Mouse (Mus musculus) liver, embryonic 14 days (tissue): ENCODE measurements around the gene Tmigd1. TPM values are rescaled to one million over a fixed set of nuclear protein-coding genes. Genes with fewer than 3 reads are reported as not detected.

Experiments
- polyA plus RNA-seq: library from polyadenylated mRNA; depleted of rRNA; stranded (reverse); fragments of >200 nt; gene quantifications from 2 replicates; pipeline ENCODE4 v1.2.3, GENCODE M21; 2012; rRNA removed

Gene Tmigd1
- polyA plus RNA-seq, result not detected in 2 replicates

DNA sequence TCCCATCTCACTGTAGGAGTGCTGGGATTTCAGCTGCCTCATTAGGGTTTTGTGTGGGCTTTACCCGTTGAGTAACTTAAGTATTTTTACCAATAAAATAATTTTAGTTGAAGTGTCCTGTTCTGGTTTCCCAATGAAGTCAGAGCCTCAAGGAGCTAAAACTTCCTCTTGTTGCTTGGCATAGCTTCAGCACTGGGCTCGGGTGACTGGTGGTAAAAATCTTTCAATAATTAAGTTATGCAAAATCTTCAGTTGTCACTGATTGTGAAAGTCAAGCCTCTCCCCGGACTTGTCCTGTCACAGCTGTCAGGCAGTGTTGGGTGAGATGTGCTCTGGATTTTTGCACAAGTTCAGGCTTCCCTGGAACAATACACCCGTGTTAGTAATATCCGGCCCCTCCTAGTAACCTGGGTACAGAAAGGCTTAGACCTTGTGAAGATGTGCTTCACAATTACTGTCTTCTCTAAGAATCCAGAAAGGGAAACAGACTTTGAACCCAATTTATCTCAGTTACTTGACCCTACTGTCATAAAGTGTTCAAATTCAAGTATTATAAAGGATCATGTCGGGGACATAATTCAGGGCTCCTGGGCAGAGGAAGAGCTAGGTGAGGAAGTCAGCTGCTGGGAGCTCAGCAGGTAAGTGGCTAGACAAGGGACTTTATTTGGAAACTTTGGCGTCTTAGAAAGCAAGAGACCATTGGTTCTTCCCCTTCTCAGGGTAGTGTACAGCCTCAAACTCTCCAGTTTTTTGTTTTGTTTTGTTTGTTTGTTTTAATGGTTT, at the start of gene Tmigd1:
Gene Tmigd1, plus strand, starts transcription at position 581 of the 783 bp plus-strand sequence.

DNA sequence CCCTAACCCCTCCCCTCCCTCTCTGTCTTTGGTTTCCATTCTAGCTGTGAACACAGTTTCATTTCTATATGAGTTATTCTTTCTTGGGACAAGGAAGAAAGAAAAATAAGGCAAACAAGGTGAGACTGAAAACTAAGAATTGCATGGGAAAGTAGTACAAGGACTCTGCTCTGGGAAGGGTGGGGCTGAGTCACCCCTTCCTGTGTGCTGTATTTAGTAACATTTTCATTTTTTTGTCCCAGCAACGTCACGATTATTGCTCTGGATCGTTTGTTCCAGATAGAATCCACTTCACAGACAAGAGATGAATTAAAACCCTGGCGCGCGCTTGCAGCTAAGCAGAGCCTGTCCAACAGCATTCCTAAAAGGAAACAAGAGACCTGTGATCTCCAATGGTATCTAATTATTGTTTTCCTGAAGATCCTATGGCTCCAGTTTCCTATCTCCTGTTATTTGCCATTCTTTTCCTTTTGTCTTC, 22.8 kb downstream of the Tmigd1 start, which contains the start of gene Blmh:
Gene Blmh, plus strand, starts transcription at position 51 of the 478 bp plus-strand sequence.

Other genes starting within 250 kb of the Tmigd1 start
- gene Bhlha9, start 229.7 kb upstream of the Tmigd1 start, polyA plus RNA-seq, result not detected in 2 replicates
- gene Trarg1, start 222.4 kb upstream of the Tmigd1 start, polyA plus RNA-seq, result not detected in 2 replicates
- gene Gosr1, start 138.6 kb upstream of the Tmigd1 start, polyA plus RNA-seq, result 7.1 and 7.8 TPM in 2 replicates
- 7.1 and 8.4 TPM in 2 replicates for gene Cpd, start 55.1 kb upstream of the Tmigd1 start, polyA plus RNA-seq
- gene Blmh, start 22.6 kb downstream of the Tmigd1 start, polyA plus RNA-seq, result 19.7 and 20.2 TPM in 2 replicates
- gene Slc6a4, start 96.4 kb downstream of the Tmigd1 start, polyA plus RNA-seq, result 2.5 and 3.0 TPM in 2 replicates
- 4.2 and 5.0 TPM in 2 replicates for gene Nsrp1, start 176.3 kb downstream of the Tmigd1 start, polyA plus RNA-seq